Mouse (Mus musculus) neutrophil, adult 5-6 weeks (primary cell): Measurements from ENCODE around the gene C2cd4a. TPM values are rescaled to one million over a fixed set of nuclear protein-coding genes. Genes with fewer than 3 reads are reported as not detected.

Experiments
- ATAC-seq: fragments of 151-379, 151-347 bp; 2 replicates; pipeline ENCODE4 v1.8.0; 2017; ENCODE audit warnings: mild to moderate bottlenecking, moderate TSS enrichment; ENCODE audit not compliant: insufficient number of reproducible peaks, poor library complexity, low FRiP score, severe bottlenecking; ENCODE audit errors: extremely low read depth
- total RNA-seq: library from RNA; stranded (forward); fragments of 200-1000 nt; gene quantifications from 2 replicates; pipeline ENCODE4 v1.2.3, GENCODE M21; 2017

The C2cd4a gene
- total RNA-seq, 1 experiment from 2014 or later = not detected

GRCm38 (mm10) chr9:67799078-67799819, 32.9 kb downstream of the C2cd4a start:
- no peak for ATAC-seq

GRCm38 (mm10) chr9:67795205-67795675, 36.9 kb downstream of the C2cd4a start:
- no peak for ATAC-seq

GRCm38 (mm10) chr9:67794668-67795067, 37.5 kb downstream of the C2cd4a start:
- ATAC-seq = no peak

DNA sequence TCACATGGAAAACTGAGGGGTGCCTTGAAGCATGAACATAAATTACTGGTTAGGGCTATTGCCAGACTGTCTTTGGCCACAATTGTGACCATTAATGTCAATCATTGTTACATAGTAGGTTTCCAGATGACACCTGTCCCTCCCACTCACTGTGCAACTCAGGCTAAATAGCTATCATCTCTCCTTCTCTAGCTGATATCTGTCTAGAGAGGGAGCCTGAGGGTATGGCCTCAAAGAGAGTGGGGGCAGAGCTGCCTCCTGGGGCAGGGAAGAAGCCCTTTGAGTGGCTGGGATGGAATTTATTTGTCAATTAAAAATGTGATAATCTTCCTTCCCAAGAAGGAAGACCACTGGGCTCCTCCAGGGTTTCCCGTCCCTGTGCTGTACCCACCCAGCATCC, 37.9 kb downstream of the C2cd4a start:
- no peak for ATAC-seq

GRCm38 (mm10) chr9:67793501-67793900, 38.6 kb downstream of the C2cd4a start:
- ATAC-seq = no peak

DNA sequence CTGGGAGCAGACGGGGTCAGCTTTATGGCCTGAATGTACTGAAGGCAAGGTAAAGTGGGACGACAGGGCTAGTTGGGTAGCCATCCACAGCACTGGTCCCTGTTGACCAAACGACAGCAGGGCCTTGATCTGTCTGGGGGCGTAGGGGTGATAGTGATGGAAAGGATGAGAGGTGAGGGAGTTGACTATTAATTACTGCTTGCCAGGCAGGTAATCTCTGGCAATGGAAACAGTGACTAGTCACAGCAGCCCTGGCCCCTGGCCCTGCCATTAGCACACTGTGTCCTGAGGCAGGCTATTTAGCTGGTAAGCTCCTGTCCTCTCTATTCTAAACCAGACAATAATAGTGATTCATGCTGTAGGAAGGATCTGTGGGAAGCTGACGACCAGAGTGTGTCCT, 39.7 kb downstream of the C2cd4a start:
- no peak for ATAC-seq

GRCm38 (mm10) chr9:67787671-67788070, 44.5 kb downstream of the C2cd4a start:
- ATAC-seq = no peak

GRCm38 (mm10) chr9:67786311-67786710, 45.8 kb downstream of the C2cd4a start:
- no peak for ATAC-seq

- ATAC-seq = no peak
Observed at GRCm38 (mm10) chr9:67783925-67784324, 48.2 kb downstream of the C2cd4a start.

- no peak for ATAC-seq
Observed at GRCm38 (mm10) chr9:67783464-67783863, 48.7 kb downstream of the C2cd4a start.

DNA sequence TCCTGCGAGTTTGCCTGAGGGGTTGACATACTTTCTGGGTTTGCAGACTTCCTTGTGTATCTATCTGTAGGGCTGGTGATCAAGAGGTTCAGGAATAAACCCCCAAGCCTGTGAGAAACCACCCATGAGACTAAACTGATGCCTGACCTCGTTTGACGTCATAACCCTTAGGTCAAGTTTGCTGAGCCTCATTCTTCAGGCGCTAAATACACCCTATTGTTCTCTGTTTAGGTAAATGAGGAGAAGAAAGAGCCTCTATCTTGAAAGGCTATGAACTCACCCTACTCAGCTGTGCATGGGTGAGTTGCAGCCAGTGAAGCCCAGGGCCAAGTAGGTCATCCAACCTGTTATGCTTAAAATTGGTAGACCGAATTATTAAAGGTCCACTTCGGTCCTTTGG, 49.3 kb downstream of the C2cd4a start:
- no peak for ATAC-seq

Other genes starting within 250 kb of the C2cd4a start
- not detected in 2 replicates for gene C2cd4b, start 72.9 kb downstream of the C2cd4a start, total RNA-seq
- 35.1 and 42.7 TPM in 2 replicates for gene Vps13c, start 8.1 kb upstream of the C2cd4a start, total RNA-seq